Mouse (Mus musculus) left cerebral cortex, adult 2 months (tissue): Measurements from ENCODE around the gene Pnmal1. TPM values are rescaled to one million over a fixed set of nuclear protein-coding genes. Genes with fewer than 3 reads are reported as not detected.

ENCODE experiments used
- DNase-seq, 2 experiments: peaks; one replicate each; pipeline ENCODE4 v3.0.0; 2021 to 2022; ENCODE audit warnings: low spot score in 2 of 2, mixed read lengths in 1 of 2; ENCODE audit errors: extremely low spot score in 1 of 2
- H3K27ac ChIP-seq: fragments of 200-600 bp; 2 replicates; pipeline ENCODE4 v1.8.1; 2022
- H3K4me3 ChIP-seq: fragments of 200-600 bp; 2 replicates; pipeline ENCODE4 v1.8.1; 2022
- CTCF ChIP-seq: fragments of 200-600 bp; IDR thresholded peaks from 2 replicates; pipeline ENCODE4 v1.8.1; 2022; ENCODE audit warnings: antibody characterized with exemption, mild to moderate bottlenecking, moderate library complexity
- intact Hi-C: fragments of 180-260 bp; cut with DNase I; formaldehyde crosslinking; loops from one replicate; pipeline ENCODE4 v1.15.1; 2025
- total RNA-seq, 2 experiments: library from RNA; stranded (reverse); gene quantifications; 2 replicates each; pipeline ENCODE4 v1.2.3; 2021

The Pnmal1 gene
- total RNA-seq, 2 experiments from 2014 or later = 106 to 118 TPM

DNA sequence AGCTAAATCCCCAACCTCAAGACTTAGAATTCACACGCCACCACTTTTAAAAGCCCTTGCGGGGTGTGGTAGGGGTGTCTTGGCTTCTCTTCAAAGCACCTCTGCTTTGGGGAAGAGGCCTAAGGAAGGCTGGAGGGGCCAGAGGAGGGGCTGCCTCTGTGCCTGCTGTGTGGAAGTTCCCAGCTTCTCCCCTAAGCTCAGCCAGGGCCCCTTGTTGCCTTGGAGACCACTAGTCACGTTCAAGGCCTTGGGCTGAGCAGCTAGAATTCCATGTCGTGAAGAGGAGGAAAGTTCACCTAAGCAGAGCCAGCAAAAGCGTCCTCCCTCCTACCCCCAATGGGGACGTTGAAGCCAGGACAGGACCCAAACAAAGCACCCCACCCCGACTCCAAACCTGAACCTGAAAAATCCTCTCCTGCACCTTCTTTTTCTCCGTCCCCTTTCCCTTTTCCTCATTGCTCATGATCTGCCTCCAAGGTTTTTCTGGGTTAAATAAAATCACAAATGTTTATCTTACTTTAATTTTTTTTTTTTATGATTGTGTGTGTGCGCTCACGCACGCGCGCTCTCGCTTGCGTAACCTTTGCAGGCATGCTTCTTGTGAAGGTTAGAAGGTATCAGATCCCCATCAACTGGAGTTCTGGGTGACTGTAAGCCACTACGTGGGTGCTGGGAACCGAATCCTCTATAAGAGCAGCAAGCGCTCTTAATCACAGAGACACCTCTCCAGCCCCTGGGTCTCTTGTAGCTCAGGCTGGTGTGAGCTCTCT lies 32.4 kb downstream of the Pnmal1 start:
- Histone ChIP-seq H3K27ac (no peak overlapping the region), H3K4me3 (no peak overlapping the region)
- intact Hi-C loops = no loop called here
- no peak for DNase-seq
- TF ChIP-seq CTCF = no peak

GRCm38 (mm10) chr7:16992451-16992807 lies 33.0 kb downstream of the Pnmal1 start, which contains the start of gene Ccdc8:
Gene Ccdc8, plus strand, starts transcription at chr7:16992708.
- intact Hi-C loops = no loop called here
- no peak for TF ChIP-seq CTCF
- H3K4me3 ChIP-seq = peak within 1 kb of the TSS; percentile 41
- no peak within 1 kb of the TSS for H3K27ac ChIP-seq
- DNase-seq = no peak

GRCm38 (mm10) chr7:16993651-16994399 lies 34.3 kb downstream of the Pnmal1 start:
- no peak for TF ChIP-seq CTCF
- intact Hi-C loops = no loop called here
- H3K4me3 ChIP-seq = peak overlapping the region; percentile 41
- no peak overlapping the region for H3K27ac ChIP-seq
- no peak for DNase-seq

DNA sequence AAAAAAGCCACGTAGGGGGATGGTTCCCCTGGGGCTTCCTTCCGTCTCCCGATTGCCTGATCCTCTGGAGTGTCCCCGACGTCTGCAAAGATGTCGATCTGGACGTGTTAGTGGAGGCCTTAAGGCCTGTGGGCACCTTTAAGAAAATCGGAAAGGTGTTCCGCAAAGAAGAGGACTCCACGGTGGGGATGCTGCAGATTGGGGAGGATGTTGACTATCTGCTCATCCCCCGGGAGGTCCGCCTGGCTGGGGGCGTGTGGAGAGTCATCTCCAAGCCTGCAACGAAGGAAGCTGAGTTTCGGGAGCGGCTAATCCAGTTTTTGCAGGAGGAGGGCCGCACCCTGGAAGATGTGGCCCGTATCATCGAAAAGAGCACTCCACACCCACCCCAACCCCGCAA lies 34.9 kb downstream of the Pnmal1 start:
- no peak for TF ChIP-seq CTCF
- Histone ChIP-seq H3K4me3 (peak overlapping the region; percentile 41), H3K27ac (no peak overlapping the region)
- intact Hi-C loops = no loop called here
- no peak for DNase-seq

DNA sequence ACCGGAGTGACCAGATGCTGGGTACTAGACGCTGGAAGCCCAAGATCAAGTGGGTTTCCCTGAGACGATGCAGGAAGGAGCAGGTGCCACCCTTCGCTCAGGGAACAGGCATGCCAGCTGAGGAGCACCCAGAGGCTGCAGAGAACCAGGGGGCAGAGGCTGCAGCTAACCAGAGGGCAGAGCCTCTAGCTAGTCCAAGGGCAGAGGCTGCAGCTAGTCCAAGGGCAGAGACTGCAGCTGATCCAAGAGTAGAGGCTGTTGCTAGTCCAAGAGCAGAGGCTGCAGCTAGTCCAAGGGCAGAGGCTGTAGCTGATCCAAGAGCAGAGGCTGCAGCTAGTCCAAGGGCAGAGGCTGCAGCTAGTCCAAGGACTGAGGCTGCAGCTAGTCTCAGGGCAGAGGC lies 35.9 kb downstream of the Pnmal1 start:
- no peak for TF ChIP-seq CTCF
- intact Hi-C loops = no loop called here
- Histone ChIP-seq H3K4me3 (no peak overlapping the region), H3K27ac (no peak overlapping the region)
- DNase-seq = no peak

DNA sequence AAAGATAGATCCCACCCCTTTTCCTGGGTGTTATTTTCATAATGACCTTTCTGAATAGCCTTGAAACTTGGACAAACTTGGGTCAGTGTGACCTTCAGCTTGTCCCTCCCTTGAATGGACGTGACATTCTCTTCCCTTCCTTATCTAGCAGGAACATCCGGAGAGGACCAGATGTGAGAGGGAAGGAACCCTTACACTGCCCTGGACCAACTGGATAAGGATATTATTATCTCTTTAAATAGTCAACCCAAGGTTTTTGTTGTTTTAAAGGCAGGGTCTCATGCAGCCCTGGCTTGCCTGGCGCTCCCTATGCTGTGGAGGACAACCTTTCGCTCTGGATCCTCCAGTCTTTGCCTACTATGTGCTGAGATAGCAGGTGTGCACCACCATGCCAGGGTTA lies 39.8 kb downstream of the Pnmal1 start:
- intact Hi-C loops = loop anchor here (1.0 kb wide), 1 partner anchor 67 kb away; no protein-coding TSS in a partner anchor

GRCm38 (mm10) chr7:16999650-17000049 lies 40.2 kb downstream of the Pnmal1 start:
- DNase-seq = peak; percentile 84 to 96
- TF ChIP-seq CTCF = peak; percentile 100
- H3K4me3 ChIP-seq = no peak overlapping the region
- intact Hi-C loops = loop anchor here (1.0 kb wide), 1 partner anchor 67 kb away; no protein-coding TSS in a partner anchor
- H3K27ac ChIP-seq = no peak overlapping the region

More for the DNA sequence above, 39.8 kb downstream of the Pnmal1 start:
- no peak overlapping the region for H3K27ac ChIP-seq
- H3K4me3 ChIP-seq = no peak overlapping the region
- no peak for DNase-seq
- TF ChIP-seq CTCF = no peak

- peak; percentile 86 for TF ChIP-seq CTCF
- intact Hi-C loops = loop anchor here (1.0 to 2.0 kb wide), 3 partner anchors 48 to 64 kb away; no protein-coding TSS in a partner anchor
These were observed 43.1 kb downstream of the Pnmal1 start for GRCm38 (mm10) chr7:17002375-17003195.

GRCm38 (mm10) chr7:17003230-17003960 lies 43.9 kb downstream of the Pnmal1 start:
- intact Hi-C loops = loop anchor here (2.0 kb wide), 1 partner anchor 47 kb away; no protein-coding TSS in a partner anchor
- no peak overlapping the region for H3K4me3 ChIP-seq
- H3K27ac ChIP-seq = peak overlapping the region; percentile 16

More at GRCm38 (mm10) chr7:17002375-17003195, 43.1 kb downstream of the Pnmal1 start:
- no peak overlapping the region for H3K4me3 ChIP-seq
- H3K27ac ChIP-seq = peak overlapping the region; percentile 16; the same call in 1 of the 2 replicates
- peak; percentile 81 to 83 for DNase-seq

GRCm38 (mm10) chr7:17004716-17005115 lies 45.2 kb downstream of the Pnmal1 start:
- intact Hi-C loops = no loop called here
- H3K4me3 ChIP-seq = no peak overlapping the region
- no peak overlapping the region for H3K27ac ChIP-seq
- no peak for DNase-seq
- TF ChIP-seq CTCF = no peak

More at GRCm38 (mm10) chr7:17003230-17003960, 43.9 kb downstream of the Pnmal1 start:
- no peak for DNase-seq
- TF ChIP-seq CTCF = no peak

- peak; percentile 51 for TF ChIP-seq CTCF
- Histone ChIP-seq H3K27ac (no peak overlapping the region), H3K4me3 (no peak overlapping the region)
- intact Hi-C loops = no loop called here
- DNase-seq = no peak
These were observed 47.8 kb downstream of the Pnmal1 start for GRCm38 (mm10) chr7:17007300-17007699.
